In the genomic region with DNA sequence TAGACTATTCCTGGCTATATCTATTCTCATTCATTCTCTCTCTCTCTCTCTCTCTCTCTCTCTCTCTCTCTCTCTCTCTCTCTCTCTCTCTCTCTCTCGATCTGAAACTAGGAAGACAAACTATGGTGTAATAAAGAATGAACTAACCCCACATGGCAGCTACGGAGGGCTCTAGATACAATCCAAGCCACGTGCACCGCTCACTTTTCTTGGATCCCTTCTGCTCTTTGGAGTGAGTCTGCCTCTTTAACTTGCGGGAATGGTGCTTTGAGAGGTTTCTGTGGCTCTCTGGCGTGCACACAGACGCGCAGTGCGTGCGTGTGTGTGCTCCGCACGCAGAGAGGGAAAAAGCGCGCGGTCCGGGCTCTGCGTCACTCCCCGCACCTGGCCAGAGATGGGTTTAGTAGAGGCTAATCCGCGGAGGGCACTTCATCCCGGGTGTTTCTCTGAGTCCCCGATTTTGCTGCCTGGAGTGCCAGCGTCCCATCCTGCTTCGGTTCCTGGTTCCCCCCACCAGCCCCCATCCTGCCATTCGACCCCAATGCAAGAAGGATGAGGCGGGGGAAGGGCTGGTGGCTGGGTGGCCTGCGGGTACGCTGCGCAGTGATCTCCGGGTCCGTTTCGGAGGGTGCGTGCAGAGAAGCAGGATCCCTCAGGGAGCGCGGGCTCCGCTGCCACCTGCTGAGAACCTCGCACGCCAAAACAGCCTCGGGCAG, we compare ENCODE assay signal across 8 mouse cellular contexts. TPM values are rescaled to one million over a fixed set of nuclear protein-coding genes. Genes with fewer than 3 reads are reported as not detected.
DNase-seq lines count a peak whose midpoint lies in the region; ATAC-seq and TF ChIP-seq lines count a peak whose summit lies in the region.

No protein-coding gene starts in this region.

- no peak for ATAC-seq in CD4-positive, CD25-positive, alpha-beta regulatory T cell, adult 4 months
- peak; percentile 69 for ATAC-seq in hindbrain, embryonic 12.5 days (ENCODE audit: low FRiP score)
- ATAC-seq in limb, embryonic 11.5 days (ENCODE audit: insufficient number of reproducible peaks, low FRiP score, low TSS enrichment, low read depth) = peak; percentile 23; the same call in 1 of the 2 replicates
- peak; percentile 66 for ATAC-seq in midbrain, postnatal 0 days (ENCODE audit: low FRiP score)

- peak; percentile 51 for DNase-seq in CD4-positive, CD25-positive, alpha-beta regulatory T cell, adult 2 months (ENCODE audit: low read depth, low spot score)
- DNase-seq in urinary bladder, postnatal 25 days (ENCODE audit: low spot score) = peak; percentile 20
- no peak for DNase-seq in urinary bladder, postnatal 14 days (ENCODE audit: low spot score)
- no peak for DNase-seq in limb, embryonic 11.5 days (ENCODE audit: low spot score)
- DNase-seq in midbrain, postnatal 0 days (ENCODE audit: low spot score) = peak; percentile 55
- peak; percentile 48 for DNase-seq in thymus, postnatal 14 days

- peak overlapping the region; percentile 50 for H3K4me3 ChIP-seq in hindbrain, embryonic 12.5 days
- H3K4me3 ChIP-seq in limb, embryonic 11.5 days (ENCODE audit: low read depth, low read length) = peak overlapping the region; percentile 53
- peak overlapping the region; percentile 73 for H3K4me3 ChIP-seq in midbrain, postnatal 0 days (ENCODE audit: low read depth, low read length)

- TF ChIP-seq CTCF in midbrain, postnatal 0 days (IDR thresholded peaks at IDR 0.05) = no peak

- H3K4me2 ChIP-seq in hindbrain, embryonic 12.5 days (replicated peaks) = peak overlapping the region; percentile 100
- H3K4me2 ChIP-seq in limb, embryonic 11.5 days (ENCODE audit: low read depth, severe bottlenecking) = peak overlapping the region; percentile 99
- H3K4me2 ChIP-seq in midbrain, postnatal 0 days (ENCODE audit: low read depth, low read length, poor library complexity, severe bottlenecking) = peak overlapping the region; percentile 100

- WGBS in hindbrain, embryonic 12.5 days = under 1% methylated on average over 38 of the region's 39 CpGs
- WGBS in limb, embryonic 11.5 days = under 1% methylated on average over 39 of the region's 39 CpGs
- WGBS in midbrain, postnatal 0 days = under 1% methylated on average over 39 of the region's 39 CpGs

- H3K4me1 ChIP-seq in hindbrain, embryonic 12.5 days = peaks cover 14% of the 10 kb centered on the region
- H3K4me1 ChIP-seq in limb, embryonic 11.5 days (ENCODE audit: control insufficient read depth, insufficient read depth, low read length) = no peaks in the 10 kb centered on the region
- H3K4me1 ChIP-seq in midbrain, postnatal 0 days (ENCODE audit: insufficient read depth, low read length) = no peaks in the 10 kb centered on the region

- H3K27me3 ChIP-seq in hindbrain, embryonic 12.5 days = peaks cover 55% of the 10 kb centered on the region
- peaks cover 28% of the 10 kb centered on the region for H3K27me3 ChIP-seq in limb, embryonic 11.5 days (ENCODE audit: control insufficient read depth, insufficient read depth, low read length)
- H3K27me3 ChIP-seq in midbrain, postnatal 0 days (ENCODE audit: insufficient read depth, low read length) = peaks cover 13% of the 10 kb centered on the region; the same call in 1 of the 2 replicates

- H3K27ac ChIP-seq in hindbrain, embryonic 12.5 days = no peak overlapping the region
- no peak overlapping the region for H3K27ac ChIP-seq in limb, embryonic 11.5 days (replicated peaks; ENCODE audit: low read depth, low read length)
- H3K27ac ChIP-seq in midbrain, postnatal 0 days (ENCODE audit: low read depth, low read length) = no peak overlapping the region

- H3K36me3 ChIP-seq in hindbrain, embryonic 12.5 days = no peaks in the 10 kb centered on the region
- H3K36me3 ChIP-seq in limb, embryonic 11.5 days (ENCODE audit: control insufficient read depth, insufficient read depth, low read length) = no peaks in the 10 kb centered on the region
- H3K36me3 ChIP-seq in midbrain, postnatal 0 days (ENCODE audit: insufficient read depth, low read length) = no peaks in the 10 kb centered on the region

- peak overlapping the region; percentile 52 for H3K9ac ChIP-seq in hindbrain, embryonic 12.5 days
- H3K9ac ChIP-seq in limb, embryonic 11.5 days (ENCODE audit: low read length) = peak overlapping the region; percentile 50
- peak overlapping the region; percentile 47 for H3K9ac ChIP-seq in midbrain, postnatal 0 days (replicated peaks; ENCODE audit: low read length, poor library complexity, severe bottlenecking)

- no peaks in the 10 kb centered on the region for H3K9me3 ChIP-seq in hindbrain, embryonic 12.5 days (replicated peaks)
- H3K9me3 ChIP-seq in limb, embryonic 11.5 days (ENCODE audit: control insufficient read depth, low read length) = no peaks in the 10 kb centered on the region
- H3K9me3 ChIP-seq in midbrain, postnatal 0 days (ENCODE audit: low read length) = no peaks in the 10 kb centered on the region

RNA-seq across cellular contexts. Expression of a gene that starts 3.1 kb away (rescaled TPM):
- 10 to 100 TPM; 37.0 to 38.7 TPM for polyA plus RNA-seq in CD4-positive, CD25-positive, alpha-beta regulatory T cell, adult 4 months (2017; shearing (Covaris generic))
- polyA plus RNA-seq in hindbrain, embryonic 12.5 days (2016; fragmentation: Nextera tagmentation; extraction: Ambion mirVana) = 23.8 and 24.5 TPM in 2 replicates
- polyA plus RNA-seq in limb, embryonic 11.5 days (2014; fragmentation: Nextera tagmentation; extraction: Ambion mirVana) = 31.9 and 33.9 TPM in 2 replicates
- total RNA-seq in midbrain, postnatal 0 days (2014; rRNA removed) = 11.3 and 11.8 TPM in 2 replicates
- polyA plus RNA-seq in midbrain, postnatal 0 days (2015; fragmentation: Nextera tagmentation; extraction: Ambion mirVana) = 5.1 and 5.6 TPM in 2 replicates

Comparison
In these comparisons a context has a peak if more than half of its experiments do, and no peak if none do; other contexts are left out.
1. DNase-seq: peak in CD4-positive, CD25-positive, alpha-beta regulatory T cell, adult 2 months (single experiment), urinary bladder, postnatal 25 days (single experiment), midbrain, postnatal 0 days (single experiment) and thymus, postnatal 14 days (single experiment); none in urinary bladder, postnatal 14 days (single experiment) and limb, embryonic 11.5 days (single experiment).
2. Peak in every context shown above with its lines, with median percentiles within 50 percentile points of each other: H3K4me2 ChIP-seq, H3K4me3 ChIP-seq and H3K9ac ChIP-seq.